Mouse (Mus musculus) lung, postnatal 0 days (tissue): Measurements from ENCODE around the gene Socs1. TPM values are rescaled to one million over a fixed set of nuclear protein-coding genes. Genes with fewer than 3 reads are reported as not detected.

Experiments
- ATAC-seq: fragments of 200-750 bp; cut with Nextera tagmentation; 2 replicates; pipeline ENCODE4 v1.8.0; 2017; ENCODE audit warnings: moderate library complexity
- DNase-seq: peaks from one replicate; pipeline ENCODE4 v3.0.0-alpha.2; 2016; ENCODE audit warnings: low spot score
- H3K27ac ChIP-seq: fragments of 300-500 bp; sonication (generic); 2 replicates; pipeline ENCODE4 v1.5.1; 2014; ENCODE audit warnings: antibody characterized with exemption, mild to moderate bottlenecking, low read length, mixed read lengths
- H3K27me3 ChIP-seq: fragments of 300-500 bp; sonication (generic); replicated peaks from 2 replicates; pipeline ENCODE4 v1.6.1; 2014; ENCODE audit warnings: low read length, mixed read lengths; ENCODE audit not compliant: insufficient read depth
- H3K36me3 ChIP-seq: fragments of 300-500 bp; sonication (generic); 2 replicates; pipeline ENCODE4 v1.6.1; 2014; ENCODE audit warnings: low read length, mixed read lengths; ENCODE audit not compliant: insufficient read depth
- H3K4me1 ChIP-seq: fragments of 300-500 bp; sonication (generic); 2 replicates; pipeline ENCODE4 v1.6.1; 2014; ENCODE audit warnings: antibody characterized with exemption, low read depth, low read length, mixed read lengths; ENCODE audit not compliant: insufficient read depth
- H3K4me2 ChIP-seq: fragments of 300-500 bp; sonication (generic); replicated peaks from 2 replicates; pipeline ENCODE4 v1.6.1; 2014; ENCODE audit warnings: low read depth, mild to moderate bottlenecking, low read length, moderate library complexity, mixed read lengths
- H3K4me3 ChIP-seq: fragments of 300-500 bp; sonication (generic); 2 replicates; pipeline ENCODE4 v1.5.1; 2014; ENCODE audit warnings: low read depth, low read length
- H3K9ac ChIP-seq: fragments of 300-500 bp; sonication (generic); replicated peaks from 2 replicates; pipeline ENCODE4 v1.6.1; 2014; ENCODE audit warnings: low read depth, mild to moderate bottlenecking
- H3K9me3 ChIP-seq: fragments of 300-500 bp; sonication (generic); 2 replicates; pipeline ENCODE4 v1.6.1; 2016; ENCODE audit warnings: low read length, mixed read lengths
- CTCF ChIP-seq: IDR thresholded peaks from 2 replicates; pipeline ENCODE4 v1.5.1; 2016; ENCODE audit warnings: antibody characterized with exemption, mild to moderate bottlenecking
- EP300 ChIP-seq: IDR thresholded peaks from 2 replicates; pipeline ENCODE4 v1.6.1; 2016; ENCODE audit warnings: antibody characterized with exemption, mild to moderate bottlenecking, control low read depth
- WGBS: fragments of 180-500 bp; shearing (Covaris S2); extraction: QIAGEN DNeasy Blood & Tissue Kit; methylation state at CpG from one replicate; pipeline ENCODE4 v1.1.7; 2014; 5-methylcytosine and 5-hydroxymethylcytosine counted together
- polyA plus RNA-seq: library from polyadenylated mRNA; unstranded; fragments of >200 nt; fragmentation: Nextera tagmentation; extraction: Ambion mirVana; gene quantifications from 2 replicates; pipeline ENCODE4 v1.2.1, GENCODE M21; 2015

Gene Socs1
- polyA plus RNA-seq, 1 experiment from 2014 or later = 9.0 TPM

GRCm38 (mm10) chr16:10777579-10778160, 7.7 kb downstream of the Socs1 start:
- 57% methylated on average over 5 of the region's 5 CpGs for WGBS
- H3K27ac ChIP-seq = no peak overlapping the region
- peak; percentile 30 for ATAC-seq

GRCm38 (mm10) chr16:10776322-10776721, 9.0 kb downstream of the Socs1 start:
- Histone ChIP-seq H3K9ac (no peak overlapping the region), H3K27ac (no peak overlapping the region), H3K36me3 (no peaks in the 10 kb centered on the region), H3K4me1 (no peaks in the 10 kb centered on the region), H3K27me3 (no peaks in the 10 kb centered on the region), H3K9me3 (no peaks in the 10 kb centered on the region), H3K4me2 (no peak overlapping the region), H3K4me3 (no peak overlapping the region)
- TF ChIP-seq EP300 (no peak), CTCF (no peak)
- ATAC-seq (peak; percentile 39; the same call in 1 of the 2 replicates), DNase-seq (peak; percentile 61)
- WGBS = 28% methylated on average over 7 of the region's 7 CpGs

More at GRCm38 (mm10) chr16:10777579-10778160, 7.7 kb downstream of the Socs1 start:
- Histone ChIP-seq H3K36me3 (no peaks in the 10 kb centered on the region), H3K9me3 (no peaks in the 10 kb centered on the region), H3K27me3 (no peaks in the 10 kb centered on the region), H3K4me2 (no peak overlapping the region), H3K4me3 (no peak overlapping the region), H3K9ac (no peak overlapping the region), H3K4me1 (0 out of 2 replicates have a peak, but pooled peaks cover 3% of the 10 kb centered on the region)
- DNase-seq = peak; percentile 25
- TF ChIP-seq EP300 (no peak), CTCF (no peak)

DNA sequence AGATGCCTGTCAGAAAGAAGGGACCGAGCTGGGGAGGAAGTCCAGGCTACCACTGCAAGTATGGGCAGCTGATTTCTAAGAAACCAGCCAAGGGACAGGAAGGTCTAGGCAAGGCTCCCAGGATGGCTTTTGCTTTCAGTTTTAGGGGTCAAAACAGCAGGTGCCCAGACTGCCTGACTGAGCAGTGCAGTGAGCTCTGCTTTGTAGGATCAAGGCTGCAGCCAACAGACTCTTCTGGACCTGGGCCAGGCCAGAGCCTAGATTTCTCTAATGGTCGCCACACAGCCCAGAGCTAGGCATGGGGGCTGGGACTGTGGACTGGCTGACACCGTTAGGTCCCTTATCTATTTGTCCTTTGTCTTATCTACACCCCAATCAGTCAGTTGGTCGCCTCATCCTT, 10.6 kb downstream of the Socs1 start:
- H3K9me3 ChIP-seq = no peaks in the 10 kb centered on the region
- 38% methylated on average over 4 of the region's 4 CpGs for WGBS

GRCm38 (mm10) chr16:10773543-10773942, 11.8 kb downstream of the Socs1 start:
- TF ChIP-seq CTCF = no peak
- TF ChIP-seq EP300 = no peak
- H3K9ac ChIP-seq = no peak overlapping the region
- H3K36me3 ChIP-seq = no peaks in the 10 kb centered on the region
- WGBS = 81% methylated on average over 8 of the region's 8 CpGs
- no peak overlapping the region for H3K4me3 ChIP-seq
- DNase-seq (no peak), ATAC-seq (no peak)
- H3K27me3 ChIP-seq = no peaks in the 10 kb centered on the region
- no peak overlapping the region for H3K27ac ChIP-seq
- no peak overlapping the region for H3K4me2 ChIP-seq
- no peaks in the 10 kb centered on the region for H3K9me3 ChIP-seq
- H3K4me1 ChIP-seq = peaks cover 3% of the 10 kb centered on the region; the same call in 1 of the 2 replicates

More for the DNA sequence above, 10.6 kb downstream of the Socs1 start:
- TF ChIP-seq CTCF (no peak), EP300 (no peak)
- Histone ChIP-seq H3K27ac (no peak overlapping the region), H3K4me3 (no peak overlapping the region), H3K9ac (no peak overlapping the region), H3K27me3 (no peaks in the 10 kb centered on the region), H3K4me1 (no peaks in the 10 kb centered on the region), H3K4me2 (no peak overlapping the region), H3K36me3 (no peaks in the 10 kb centered on the region)
- ATAC-seq (no peak), DNase-seq (no peak)

GRCm38 (mm10) chr16:10771769-10772510, 13.4 kb downstream of the Socs1 start:
- TF ChIP-seq EP300 (no peak), CTCF (no peak)
- WGBS = 55% methylated on average over 19 of the region's 19 CpGs
- Histone ChIP-seq H3K4me3 (no peak overlapping the region), H3K27me3 (no peaks in the 10 kb centered on the region), H3K27ac (no peak overlapping the region), H3K4me2 (no peak overlapping the region), H3K4me1 (peaks cover 3% of the 10 kb centered on the region; the same call in 1 of the 2 replicates), H3K9ac (no peak overlapping the region), H3K36me3 (no peaks in the 10 kb centered on the region), H3K9me3 (no peaks in the 10 kb centered on the region)
- DNase-seq (no peak), ATAC-seq (peak; percentile 38)

GRCm38 (mm10) chr16:10770531-10771325, 14.6 kb downstream of the Socs1 start:
- DNase-seq = no peak
- 53% methylated on average over 4 of the region's 4 CpGs for WGBS
- no peak for TF ChIP-seq EP300
- TF ChIP-seq CTCF = peak; percentile 37
- no peak overlapping the region for H3K9ac ChIP-seq
- no peaks in the 10 kb centered on the region for H3K36me3 ChIP-seq
- H3K4me1 ChIP-seq = peaks cover 3% of the 10 kb centered on the region; the same call in 1 of the 2 replicates
- H3K4me3 ChIP-seq = no peak overlapping the region
- H3K27me3 ChIP-seq = no peaks in the 10 kb centered on the region
- ATAC-seq = no peak
- H3K4me2 ChIP-seq = no peak overlapping the region
- H3K9me3 ChIP-seq = no peaks in the 10 kb centered on the region
- H3K27ac ChIP-seq = no peak overlapping the region
